Mouse (Mus musculus) myocyte (in vitro differentiated cells): ENCODE measurements around the gene Creb3l2.

Experiments
- E2F4 ChIP-seq: IDR thresholded peaks from one replicate; pipeline ENCODE4 v1.6.1; 2011; ENCODE audit warnings: mild to moderate bottlenecking, control low read depth, moderate library complexity; ENCODE audit not compliant: insufficient read depth
- POLR2A ChIP-seq: IDR thresholded peaks from one replicate; pipeline ENCODE4 v1.6.1; 2011; ENCODE audit warnings: low read depth, mild to moderate bottlenecking, control low read depth, moderate library complexity; ENCODE audit not compliant: insufficient read length
- TCF12 ChIP-seq: IDR thresholded peaks from one replicate; pipeline ENCODE4 v1.6.1; 2011; ENCODE audit warnings: mild to moderate bottlenecking, control low read depth; ENCODE audit not compliant: poor library complexity, insufficient read depth, severe bottlenecking

DNA sequence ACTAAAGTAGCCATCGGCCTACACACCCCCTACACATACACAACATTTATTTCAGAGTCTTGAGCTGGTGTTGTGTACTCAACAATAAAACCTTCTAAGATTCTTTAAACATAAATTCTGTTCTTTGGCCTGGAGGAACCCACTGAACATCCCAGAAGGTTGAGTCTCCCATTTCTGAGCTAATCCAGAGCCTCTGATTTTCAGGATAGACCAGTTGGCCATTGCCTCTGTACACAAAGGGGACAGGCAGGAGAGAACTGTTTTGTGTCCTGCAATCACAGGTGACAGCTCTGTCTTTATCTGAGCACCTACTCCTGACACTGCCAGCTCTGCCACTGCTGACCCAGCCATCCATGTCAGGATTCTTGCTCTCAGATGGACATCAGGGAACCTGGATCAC is 150.8 kb downstream of the Creb3l2 start:
- TF ChIP-seq POLR2A (no peak), TCF12 (no peak), E2F4 (no peak)
